Mouse (Mus musculus) urinary bladder, postnatal 14 days (tissue): ENCODE measurements around the gene Tcf7l1.

Experiments used
- DNase-seq: peaks from one replicate; pipeline ENCODE4 v3.0.0; 2021; ENCODE audit warnings: low spot score

The Tcf7l1 gene

DNA sequence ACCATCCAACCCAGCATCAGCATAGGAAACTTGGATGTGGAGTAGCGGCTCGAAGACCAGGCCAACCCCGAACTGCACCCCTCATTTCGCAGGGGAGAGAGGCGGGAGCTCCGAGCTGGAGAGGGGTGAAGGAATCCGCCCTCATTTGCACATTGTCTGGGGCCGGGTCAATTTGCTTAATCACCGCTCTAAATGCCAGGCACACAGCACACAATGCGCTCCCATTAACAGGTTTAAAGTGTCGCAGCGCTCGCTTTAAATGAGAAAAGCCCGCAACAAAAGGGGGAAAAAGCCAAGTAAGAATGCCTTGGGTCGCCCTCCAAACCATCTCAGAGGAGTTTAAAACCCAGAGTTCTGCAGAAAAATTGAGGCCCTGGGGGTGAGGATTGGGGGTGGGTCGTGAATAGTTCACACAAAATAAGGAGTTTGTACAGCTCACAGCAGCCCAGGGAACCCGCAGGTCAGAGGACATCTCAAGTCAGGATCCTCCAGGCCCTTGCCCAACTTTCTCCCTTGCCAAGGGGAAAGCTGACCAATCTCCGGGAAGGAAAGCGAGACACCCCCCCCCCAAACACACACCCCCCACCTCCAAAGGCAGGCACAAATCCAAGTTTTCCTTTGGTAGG lies 1.6 kb downstream of the Tcf7l1 start:
- peak; percentile 12 for DNase-seq

GRCm38 (mm10) chr6:72783780-72784179 lies 5.3 kb downstream of the Tcf7l1 start:
- DNase-seq: no peak

DNA sequence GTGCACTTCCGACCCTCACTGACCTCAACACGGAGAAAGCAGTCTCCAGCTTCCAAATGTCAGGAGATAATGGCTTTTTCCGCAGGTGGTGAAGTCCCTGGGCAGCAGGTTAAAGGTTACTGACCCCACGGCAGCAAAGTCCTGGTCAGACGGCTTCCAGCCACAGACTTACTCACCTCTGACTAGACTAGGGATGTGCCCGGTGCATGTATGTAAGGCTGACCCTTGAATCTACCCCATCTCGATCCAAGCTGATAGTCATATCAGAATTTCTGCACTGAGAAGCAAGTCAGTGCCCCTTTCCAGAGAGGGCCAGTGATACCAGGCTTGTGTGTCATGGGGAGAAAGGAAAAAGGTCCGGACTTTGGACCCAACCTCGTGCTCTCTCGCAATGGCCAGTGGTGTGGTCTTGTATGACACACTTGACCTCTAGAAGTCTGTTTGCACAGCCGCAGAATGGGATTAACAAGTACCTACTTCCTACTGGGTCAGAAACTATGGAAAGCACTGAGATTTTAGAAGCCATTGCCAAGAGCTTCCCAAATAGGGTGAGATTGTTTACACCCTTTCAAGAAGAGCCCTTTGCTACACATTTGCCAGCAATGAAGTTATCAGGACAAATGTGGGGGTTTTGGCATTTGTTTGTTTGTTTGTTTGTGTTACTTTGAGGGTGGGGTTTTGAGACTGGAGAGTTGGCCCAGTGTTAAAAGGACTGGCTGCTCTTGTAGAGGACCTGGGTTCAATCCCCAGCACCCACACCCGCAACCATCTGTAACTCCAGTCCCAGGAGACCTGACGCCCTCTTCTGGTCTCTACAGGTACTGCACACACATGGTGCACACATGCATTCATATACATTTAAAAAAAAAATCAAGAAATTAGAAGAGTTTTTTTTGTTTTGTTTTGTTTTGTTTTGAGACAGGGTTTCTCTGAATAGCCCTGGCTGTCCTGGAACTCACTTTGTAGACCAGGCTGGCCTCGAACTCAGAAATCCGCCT lies 10.0 kb downstream of the Tcf7l1 start:
- DNase-seq: no peak

DNA sequence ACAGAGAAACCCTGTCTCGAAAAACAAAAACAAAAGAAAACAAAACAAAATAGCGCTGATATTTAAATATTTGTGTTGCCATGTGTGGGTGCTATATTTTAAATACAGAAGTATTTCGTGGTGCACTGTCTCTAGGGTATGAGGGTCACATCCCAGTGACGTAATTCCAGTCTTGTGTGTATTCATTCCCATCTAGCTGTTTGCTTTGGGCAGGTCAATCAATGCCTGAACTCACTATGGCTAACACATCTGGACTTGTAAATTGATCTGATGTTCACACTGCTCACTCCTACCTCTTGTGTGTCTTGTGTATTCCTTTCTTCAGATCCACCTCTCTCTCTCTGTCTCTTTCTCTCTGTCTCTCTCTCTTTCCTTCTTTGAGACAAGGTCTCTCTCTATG lies 11.8 kb downstream of the Tcf7l1 start:
- no peak for DNase-seq

DNA sequence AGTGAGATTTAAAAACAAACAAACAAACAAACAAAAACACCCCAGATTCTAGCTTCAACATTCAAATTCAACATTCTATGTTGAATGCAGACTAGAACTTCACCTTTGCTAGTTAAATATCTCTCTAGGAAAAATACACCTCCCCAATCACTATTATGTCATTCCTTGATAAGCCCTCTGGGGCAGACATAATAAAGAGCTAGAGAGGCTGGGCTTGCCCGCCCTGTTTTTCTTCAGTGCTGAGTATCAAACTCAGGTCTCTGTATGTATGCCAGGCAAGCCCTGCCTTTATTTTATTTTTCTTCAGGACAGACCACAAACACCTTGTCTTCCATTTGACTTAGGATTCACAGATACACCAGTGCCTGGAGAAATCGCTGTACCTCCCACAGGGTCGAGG lies 14.8 kb downstream of the Tcf7l1 start:
- no peak for DNase-seq

GRCm38 (mm10) chr6:72769915-72770776 lies 18.9 kb downstream of the Tcf7l1 start:
- DNase-seq: no peak

DNA sequence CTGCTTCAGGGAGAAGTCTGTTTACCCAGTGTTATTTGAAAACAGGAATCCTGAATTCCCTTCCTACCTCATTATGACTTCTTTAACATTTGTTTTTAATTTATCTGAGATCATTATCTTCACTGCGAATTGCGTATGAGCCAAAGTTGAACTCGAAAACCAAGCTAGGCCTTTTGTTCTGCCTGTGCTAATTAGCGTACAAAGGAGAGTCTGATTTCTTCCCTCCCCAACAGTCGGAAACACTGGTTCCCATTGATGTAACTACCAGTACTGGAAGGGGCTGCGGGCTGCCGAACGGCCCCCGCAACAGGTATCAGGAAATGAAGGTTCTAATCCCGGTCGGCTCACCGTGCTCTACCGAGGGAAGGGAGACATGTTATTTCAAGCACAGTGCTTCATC lies 19.7 kb downstream of the Tcf7l1 start:
- DNase-seq: no peak

DNA sequence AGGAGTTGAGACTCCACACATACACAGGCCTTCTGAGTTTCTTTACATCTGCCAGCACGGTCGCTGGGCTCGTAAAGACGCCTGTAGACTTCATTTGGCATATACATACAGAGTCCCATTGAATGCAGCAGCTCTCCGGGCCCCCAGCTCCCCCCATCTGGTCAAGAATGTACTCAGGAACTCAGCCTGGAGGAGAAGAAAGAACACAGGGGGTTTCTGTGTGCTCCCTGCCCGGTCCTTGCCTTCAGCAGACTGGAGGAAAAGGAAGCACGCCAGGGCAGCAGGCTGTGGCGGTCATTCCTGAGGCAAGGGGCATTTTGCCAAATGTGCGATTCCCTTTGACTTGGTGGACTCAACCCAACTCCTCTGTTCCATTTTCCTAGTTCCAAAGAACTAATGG lies 20.2 kb downstream of the Tcf7l1 start:
- peak; percentile 70 for DNase-seq

GRCm38 (mm10) chr6:72768097-72768496 lies 21.0 kb downstream of the Tcf7l1 start:
- no peak for DNase-seq

DNA sequence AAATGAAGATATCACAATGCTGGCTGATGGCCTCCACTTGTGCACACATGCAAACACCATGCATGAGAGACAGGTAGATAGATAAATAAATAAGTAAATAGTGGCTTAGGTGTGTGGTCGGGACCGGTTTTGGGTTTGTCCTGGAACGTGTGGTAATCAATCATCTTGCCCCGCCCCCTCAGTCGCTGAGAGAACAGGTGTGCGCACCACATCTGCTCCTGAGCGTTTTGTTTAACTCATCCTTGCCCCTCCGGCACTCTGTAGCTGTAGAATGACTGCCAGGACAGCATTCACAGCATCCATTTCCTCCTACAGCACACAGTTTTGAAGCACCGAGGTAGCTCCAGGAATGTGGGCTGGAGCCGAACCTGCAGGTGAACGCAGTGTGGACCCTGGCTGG lies 25.4 kb downstream of the Tcf7l1 start:
- peak; percentile 35 for DNase-seq

DNA sequence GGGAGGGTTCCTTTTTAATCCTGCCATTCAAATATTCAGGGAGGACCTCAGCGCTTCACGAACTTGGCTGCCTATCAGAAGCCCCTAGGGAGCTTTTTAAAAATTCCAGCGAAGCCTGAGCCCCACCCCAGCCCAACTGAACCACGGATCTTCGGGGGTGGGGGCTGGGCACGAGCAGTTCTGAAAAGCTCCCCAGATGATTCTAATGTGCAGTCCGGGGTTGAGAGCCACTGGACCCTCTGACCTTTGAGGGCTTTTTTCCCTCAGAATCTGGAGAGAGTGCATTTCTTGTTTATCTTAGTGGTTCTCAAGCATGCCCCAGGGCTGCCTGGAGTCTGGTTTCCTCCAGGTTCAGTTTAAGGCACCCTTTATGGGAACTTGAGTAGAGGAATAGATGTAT lies 27.4 kb downstream of the Tcf7l1 start:
- DNase-seq: no peak

- DNase-seq: no peak
Measured at GRCm38 (mm10) chr6:72758239-72759017, 30.6 kb downstream of the Tcf7l1 start.

DNA sequence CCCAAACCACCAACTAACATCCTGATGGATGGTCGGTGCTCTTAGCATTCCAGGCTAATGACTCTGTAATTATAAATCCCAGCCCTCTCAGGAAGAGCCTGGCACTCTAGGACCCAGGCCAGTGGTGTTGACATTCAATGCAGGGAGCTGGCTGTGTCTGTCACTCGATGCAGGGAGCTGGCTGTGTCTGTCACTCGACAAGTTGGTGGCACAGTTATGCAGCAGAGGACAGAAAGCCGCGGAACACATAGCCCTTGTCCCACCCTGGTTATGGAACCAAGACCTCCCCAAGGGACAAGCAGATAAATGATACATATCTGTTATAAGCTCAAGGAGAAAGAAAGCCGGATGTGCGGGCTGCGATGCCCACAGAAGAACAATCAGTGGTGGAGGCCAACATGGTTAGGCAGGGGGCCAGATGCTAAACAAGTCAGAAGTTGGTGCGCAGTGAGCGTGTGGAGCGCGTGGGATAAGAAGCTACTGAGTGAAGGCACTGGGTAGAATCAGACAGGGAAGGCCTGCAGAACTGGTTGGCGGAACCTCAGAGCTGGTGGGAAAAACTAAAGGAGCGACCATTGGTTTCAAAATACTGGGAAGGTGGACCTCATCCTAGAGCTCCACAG lies 33.7 kb downstream of the Tcf7l1 start:
- no peak for DNase-seq

GRCm38 (mm10) chr6:72754215-72754614 lies 34.8 kb downstream of the Tcf7l1 start:
- no peak for DNase-seq

DNA sequence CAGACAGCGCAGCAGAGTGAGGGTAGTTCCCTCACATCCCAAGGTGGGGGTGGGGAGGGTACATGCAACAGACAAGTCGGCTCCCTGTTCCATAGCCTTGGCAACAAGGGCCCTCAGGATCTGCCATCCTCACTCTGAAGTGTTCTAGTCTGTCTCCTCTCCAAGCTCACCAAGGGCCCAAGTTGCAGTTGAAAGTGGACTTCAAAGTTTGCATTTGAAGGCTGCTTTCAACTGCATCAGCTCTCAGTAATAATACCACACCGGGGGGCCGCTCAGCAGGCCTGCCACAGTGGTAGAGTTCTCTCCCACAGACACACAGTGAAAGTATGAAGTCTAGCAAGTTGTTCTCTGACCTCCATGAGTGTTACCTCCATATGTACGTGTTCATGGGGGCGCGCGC lies 35.3 kb downstream of the Tcf7l1 start:
- no peak for DNase-seq

DNA sequence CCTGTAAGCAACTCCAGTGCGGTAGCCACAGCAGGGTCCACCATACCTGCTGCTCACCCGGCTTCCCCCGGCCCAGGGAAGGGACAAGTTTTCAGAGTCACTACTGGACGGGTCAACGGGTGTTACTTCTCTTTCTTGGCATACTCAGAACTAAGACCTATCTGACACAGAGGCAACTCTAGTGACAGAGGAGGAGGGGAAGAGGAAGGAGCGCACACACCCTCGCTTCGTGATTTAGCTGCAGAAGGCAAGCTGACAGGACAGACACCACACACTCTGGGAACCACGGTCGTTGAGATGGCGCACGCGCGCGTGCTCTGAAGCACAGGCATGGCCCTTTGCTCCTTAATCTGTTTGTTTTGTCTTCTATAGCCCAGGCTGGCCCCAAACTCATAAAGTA lies 36.2 kb downstream of the Tcf7l1 start:
- no peak for DNase-seq

- DNase-seq: no peak
Measured at GRCm38 (mm10) chr6:72751210-72751609, 37.8 kb downstream of the Tcf7l1 start.

DNA sequence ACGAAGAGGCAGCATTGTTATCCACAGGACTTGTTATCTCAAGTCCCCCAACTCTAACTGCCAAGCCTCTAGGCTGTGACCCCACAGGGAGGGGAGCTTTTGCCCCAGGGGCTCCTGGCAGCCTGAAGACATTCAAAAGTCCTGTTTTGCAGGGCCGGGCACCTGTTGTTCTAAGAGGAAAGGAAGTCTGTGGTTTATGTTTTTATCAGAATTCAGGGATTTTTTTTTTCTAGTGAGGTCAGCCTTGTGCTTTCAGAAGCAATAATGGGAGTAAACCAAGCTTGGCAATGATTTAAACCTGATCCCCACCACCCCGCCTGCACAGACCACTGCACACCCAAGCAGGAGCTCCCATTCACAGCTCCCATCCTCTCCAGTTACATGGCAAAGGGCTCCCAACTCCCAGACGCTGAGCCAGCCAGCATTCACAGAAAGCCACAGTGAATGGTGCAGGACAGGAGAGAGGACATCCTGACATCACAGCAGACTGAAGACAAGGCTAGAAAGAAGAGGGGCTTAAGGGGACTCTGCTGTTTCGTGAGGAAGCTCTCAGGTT lies 40.1 kb downstream of the Tcf7l1 start:
- DNase-seq: no peak

DNA sequence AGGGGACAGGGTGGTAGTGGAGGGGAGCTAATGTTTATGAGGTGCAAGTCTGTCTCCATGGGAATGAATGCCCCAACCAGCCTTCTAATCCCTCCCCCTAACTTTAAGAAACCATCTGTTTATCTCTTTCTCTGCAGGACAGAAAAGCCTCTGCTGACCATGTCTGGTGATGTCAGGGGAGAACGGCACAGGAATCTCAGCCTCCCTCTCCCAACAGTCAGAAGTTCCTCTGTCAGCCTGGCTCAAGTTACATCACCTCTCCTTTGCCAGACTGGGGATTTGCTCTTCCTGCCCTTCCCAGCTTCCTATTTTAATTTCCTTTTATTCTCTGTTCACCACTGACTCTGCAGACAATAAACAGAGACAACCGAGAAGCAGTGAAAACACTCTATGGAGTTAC lies 40.6 kb downstream of the Tcf7l1 start:
- no peak for DNase-seq

DNA sequence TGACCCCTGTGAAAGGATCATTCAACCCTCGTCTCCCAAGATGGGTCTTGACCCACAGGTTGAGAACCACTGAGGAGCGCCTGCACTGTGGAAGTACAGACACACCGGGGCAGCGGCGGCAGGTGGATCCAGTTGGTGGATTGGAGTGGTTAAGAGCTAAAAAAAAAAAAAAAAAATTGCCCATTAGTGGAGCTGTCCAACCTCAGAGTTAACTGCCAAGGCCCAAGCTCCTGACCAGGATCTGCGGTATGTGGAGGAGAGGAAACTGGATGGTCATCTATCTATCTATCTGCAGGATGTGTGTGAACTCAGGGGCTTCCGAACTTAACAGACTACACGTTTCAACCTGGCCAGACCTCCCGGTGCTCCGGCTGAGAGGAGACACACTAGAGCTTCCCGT lies 41.2 kb downstream of the Tcf7l1 start:
- no peak for DNase-seq

DNA sequence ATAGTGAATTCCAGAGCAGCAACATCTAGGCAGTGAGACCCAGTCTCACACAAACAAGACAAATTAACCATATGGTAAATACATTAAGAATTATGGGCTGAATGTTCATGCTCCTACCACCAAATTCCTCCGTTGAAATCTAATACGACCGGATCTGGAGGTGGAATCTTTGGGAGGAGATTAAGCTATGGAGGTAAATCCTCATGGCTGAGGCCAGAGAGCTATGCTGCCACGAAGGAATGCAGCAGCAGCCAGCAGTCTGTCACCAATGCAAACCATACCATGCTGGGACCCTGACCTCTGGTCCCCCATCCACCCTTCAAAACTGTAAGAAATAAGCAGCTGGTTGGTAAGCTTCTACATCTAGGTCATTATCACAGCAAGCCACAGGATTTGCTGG lies 41.9 kb downstream of the Tcf7l1 start:
- no peak for DNase-seq
